Mouse (Mus musculus) midbrain, embryonic 14.5 days (tissue): ENCODE results near the gene Vstm5. TPM values are rescaled to one million over a fixed set of nuclear protein-coding genes. Genes with fewer than 3 reads are reported as not detected.
"Not testable (repeated sequence)": the region's sequence is repeated elsewhere in the genome, so short reads cannot be mapped to it uniquely, and the experiment has no call there.

Experiments
- ATAC-seq: fragments of 200-750 bp; cut with Nextera tagmentation; 2 replicates; pipeline ENCODE4 v1.8.0; 2017; ENCODE audit warnings: moderate number of reproducible peaks, moderate library complexity; ENCODE audit not compliant: low FRiP score, low TSS enrichment
- DNase-seq: peaks from one replicate; pipeline ENCODE4 v3.0.0-alpha.2; 2015
- H3K27ac ChIP-seq: fragments of 300-500 bp; sonication (generic); replicated peaks from 2 replicates; pipeline ENCODE4 v1.5.1; 2014; ENCODE audit warnings: mild to moderate bottlenecking, low read depth, low read length, moderate library complexity
- H3K27me3 ChIP-seq: fragments of 300-500 bp; sonication (generic); 2 replicates; pipeline ENCODE4 v1.6.1; 2014; ENCODE audit warnings: low read length, control low read depth, mixed read lengths; ENCODE audit not compliant: control insufficient read depth, insufficient read depth
- H3K36me3 ChIP-seq: fragments of 300-500 bp; sonication (generic); 2 replicates; pipeline ENCODE4 v1.6.1; 2014; ENCODE audit warnings: low read length, control low read depth; ENCODE audit not compliant: control insufficient read depth, insufficient read depth
- H3K4me1 ChIP-seq: fragments of 300-500 bp; sonication (generic); 2 replicates; pipeline ENCODE4 v1.6.1; 2014; ENCODE audit warnings: mild to moderate bottlenecking, antibody characterized with exemption, low read length, control low read depth; ENCODE audit not compliant: control insufficient read depth, insufficient read depth
- H3K4me2 ChIP-seq: fragments of 300-500 bp; sonication (generic); 2 replicates; pipeline ENCODE4 v1.6.1; 2014; ENCODE audit warnings: mild to moderate bottlenecking, low read length, moderate library complexity
- H3K4me3 ChIP-seq: fragments of 300-500 bp; sonication (generic); replicated peaks from 2 replicates; pipeline ENCODE4 v1.5.1; 2014; ENCODE audit warnings: low read depth, low read length
- H3K9ac ChIP-seq: fragments of 300-500 bp; sonication (generic); replicated peaks from 2 replicates; pipeline ENCODE4 v1.6.1; 2014; ENCODE audit warnings: mild to moderate bottlenecking, low read length, moderate library complexity
- H3K9me3 ChIP-seq: fragments of 300-500 bp; sonication (generic); 2 replicates; pipeline ENCODE4 v1.6.1; 2016; ENCODE audit warnings: low read length, control low read depth, mixed read lengths; ENCODE audit not compliant: control insufficient read depth
- WGBS: fragments of 180-500 bp; shearing (Covaris S2); extraction: QIAGEN DNeasy Blood & Tissue Kit; methylation state at CpG from one replicate; pipeline ENCODE4 v1.1.7; 2014; 5-methylcytosine and 5-hydroxymethylcytosine counted together
- polyA plus RNA-seq: library from polyadenylated mRNA; unstranded; fragments of >200 nt; fragmentation: Nextera tagmentation; extraction: Ambion mirVana; gene quantifications from 2 replicates; pipeline ENCODE4 v1.2.1, GENCODE M21; 2014

The Vstm5 gene
- polyA plus RNA-seq, 1 experiment from 2014 or later = 19.8 TPM

DNA sequence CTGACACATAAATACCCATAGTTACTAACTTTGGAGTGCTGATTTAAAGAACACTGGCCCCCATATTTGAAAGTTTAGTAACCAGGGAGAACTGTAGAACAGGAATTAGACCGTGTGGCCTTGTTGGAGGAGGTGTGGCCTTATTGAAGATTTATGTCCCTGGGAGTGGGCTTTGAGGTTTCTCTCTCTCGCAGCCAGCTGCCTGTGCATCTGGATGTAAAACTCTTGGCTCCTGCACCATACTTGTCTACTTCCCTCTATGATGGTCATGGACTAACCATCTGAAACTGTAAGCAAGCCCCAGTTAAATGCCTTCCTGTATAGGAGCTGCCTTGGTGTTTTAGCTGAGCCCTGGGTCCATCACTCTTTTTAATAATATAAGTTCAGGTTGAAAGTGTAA, 59.6 kb downstream of the Vstm5 start:
- no peak for DNase-seq
- H3K4me1 ChIP-seq = no peaks in the 10 kb centered on the region
- H3K27ac ChIP-seq = no peak overlapping the region
- no peaks in the 10 kb centered on the region for H3K9me3 ChIP-seq
- H3K27me3 ChIP-seq = no peaks in the 10 kb centered on the region
- H3K36me3 ChIP-seq = peaks cover 10% of the 10 kb centered on the region; the same call in 1 of the 2 replicates
- WGBS = 71% methylated on average over 2 of the region's 2 CpGs
- no peak overlapping the region for H3K4me3 ChIP-seq
- no peak overlapping the region for H3K9ac ChIP-seq
- no peak for ATAC-seq
- H3K4me2 ChIP-seq = no peak overlapping the region

DNA sequence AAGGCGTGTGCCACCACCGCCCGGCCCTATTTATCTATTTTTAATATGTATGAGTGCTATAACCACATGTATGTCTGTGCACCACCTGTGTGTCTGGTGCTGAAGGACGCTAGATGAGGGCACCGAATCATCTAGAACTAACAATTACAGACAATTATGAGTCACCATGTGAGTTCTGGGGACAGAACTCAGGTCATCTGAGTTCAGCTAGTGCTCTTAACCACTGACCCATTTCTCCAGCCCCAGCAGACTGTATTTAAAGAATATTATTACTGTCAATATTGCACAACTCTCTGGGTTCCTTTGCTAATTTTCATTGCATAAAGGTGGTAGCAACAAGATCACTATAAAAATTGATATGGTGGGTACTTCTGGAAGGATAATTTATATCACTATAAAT, 61.2 kb downstream of the Vstm5 start:
- no peak for ATAC-seq
- Histone ChIP-seq H3K27ac (no peak overlapping the region), H3K4me2 (no peak overlapping the region), H3K9ac (no peak overlapping the region), H3K9me3 (no peaks in the 10 kb centered on the region), H3K4me1 (no peaks in the 10 kb centered on the region; the same call in 1 of the 2 replicates), H3K27me3 (no peaks in the 10 kb centered on the region), H3K4me3 (no peak overlapping the region), H3K36me3 (peaks cover 10% of the 10 kb centered on the region; the same call in 1 of the 2 replicates)
- WGBS = 91% methylated on average over 5 of the region's 5 CpGs
- DNase-seq = no peak

DNA sequence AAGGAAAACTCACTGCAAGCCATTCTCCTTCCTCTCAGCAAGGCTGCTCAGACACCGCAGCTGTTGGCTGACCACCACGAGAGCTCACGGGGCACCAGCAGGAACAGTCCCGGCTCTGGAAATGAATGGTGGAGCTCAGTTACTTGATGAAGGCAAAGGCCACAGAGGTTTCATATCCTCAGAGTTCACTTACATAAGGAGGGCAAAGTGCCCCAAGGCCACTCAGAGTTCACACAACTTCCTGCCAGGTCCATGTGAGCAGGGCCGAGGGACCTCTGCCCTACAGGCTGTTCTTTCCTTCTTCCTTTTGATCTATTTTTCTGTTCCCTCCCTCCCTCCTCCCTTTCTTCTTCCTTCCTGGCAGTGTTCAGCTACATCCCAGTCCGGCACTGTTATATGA, 62.6 kb downstream of the Vstm5 start:
- Histone ChIP-seq H3K27me3 (no peaks in the 10 kb centered on the region), H3K4me2 (no peak overlapping the region), H3K4me1 (peaks cover 6% of the 10 kb centered on the region; the same call in 1 of the 2 replicates), H3K27ac (no peak overlapping the region), H3K9ac (no peak overlapping the region), H3K36me3 (0 out of 2 replicates have a peak, but pooled peaks cover 6% of the 10 kb centered on the region), H3K4me3 (no peak overlapping the region), H3K9me3 (no peaks in the 10 kb centered on the region)
- DNase-seq (no peak), ATAC-seq (no peak)
- WGBS = 57% methylated on average over 6 of the region's 6 CpGs

DNA sequence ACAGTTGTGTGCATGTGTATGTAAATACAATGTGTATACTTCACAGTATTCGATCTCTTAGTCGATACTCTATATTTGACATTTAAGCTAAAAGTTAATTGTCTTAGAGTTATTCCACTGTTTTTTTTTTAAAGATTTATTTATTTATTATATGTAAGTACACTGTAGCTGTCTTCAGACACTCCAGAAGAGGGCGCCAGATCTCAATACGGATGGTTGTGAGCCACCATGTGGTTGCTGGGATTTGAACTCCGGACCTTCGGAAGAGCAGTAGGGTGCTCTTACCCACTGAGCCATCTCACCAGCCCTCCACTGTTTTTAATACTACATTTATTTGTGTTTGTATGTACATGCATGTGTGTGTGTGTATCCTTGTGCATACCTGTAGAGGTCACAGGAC, 63.2 kb downstream of the Vstm5 start:
- H3K36me3 ChIP-seq, ATAC-seq, H3K9me3 ChIP-seq, H3K9ac ChIP-seq, H3K27ac ChIP-seq, H3K4me2 ChIP-seq, H3K27me3 ChIP-seq, DNase-seq, H3K4me3 ChIP-seq: not testable (repeated sequence)
- 85% methylated on average over 6 of the region's 6 CpGs for WGBS
- H3K4me1 ChIP-seq = peaks cover 10% of the 10 kb centered on the region

DNA sequence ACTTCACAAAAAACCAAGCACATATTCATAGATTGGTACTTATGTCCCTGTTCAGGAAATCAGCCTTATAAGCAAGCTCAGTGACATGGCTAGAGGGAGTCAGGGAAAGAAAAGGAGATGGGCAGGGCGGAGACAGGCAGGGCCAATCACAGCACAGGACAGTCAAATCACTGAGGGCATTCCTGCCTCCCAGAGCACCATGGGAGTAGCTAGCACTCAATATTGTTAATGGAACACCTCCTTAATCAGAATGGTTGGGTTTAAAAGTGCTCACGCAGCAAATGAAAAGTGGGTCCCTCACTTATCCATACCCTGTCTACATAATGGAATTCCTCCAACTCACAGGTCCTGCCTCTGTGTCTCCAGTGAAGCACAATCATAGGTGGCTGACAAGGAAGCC, 64.0 kb downstream of the Vstm5 start:
- H3K27me3 ChIP-seq = no peaks in the 10 kb centered on the region
- no peak overlapping the region for H3K9ac ChIP-seq
- no peaks in the 10 kb centered on the region for H3K9me3 ChIP-seq
- H3K4me2 ChIP-seq = no peak overlapping the region
- H3K36me3 ChIP-seq = no peaks in the 10 kb centered on the region
- peaks cover 19% of the 10 kb centered on the region for H3K4me1 ChIP-seq
- H3K27ac ChIP-seq = no peak overlapping the region
- ATAC-seq = no peak
- H3K4me3 ChIP-seq = no peak overlapping the region
- WGBS = 73% methylated on average over 2 of the region's 2 CpGs
- DNase-seq = no peak

DNA sequence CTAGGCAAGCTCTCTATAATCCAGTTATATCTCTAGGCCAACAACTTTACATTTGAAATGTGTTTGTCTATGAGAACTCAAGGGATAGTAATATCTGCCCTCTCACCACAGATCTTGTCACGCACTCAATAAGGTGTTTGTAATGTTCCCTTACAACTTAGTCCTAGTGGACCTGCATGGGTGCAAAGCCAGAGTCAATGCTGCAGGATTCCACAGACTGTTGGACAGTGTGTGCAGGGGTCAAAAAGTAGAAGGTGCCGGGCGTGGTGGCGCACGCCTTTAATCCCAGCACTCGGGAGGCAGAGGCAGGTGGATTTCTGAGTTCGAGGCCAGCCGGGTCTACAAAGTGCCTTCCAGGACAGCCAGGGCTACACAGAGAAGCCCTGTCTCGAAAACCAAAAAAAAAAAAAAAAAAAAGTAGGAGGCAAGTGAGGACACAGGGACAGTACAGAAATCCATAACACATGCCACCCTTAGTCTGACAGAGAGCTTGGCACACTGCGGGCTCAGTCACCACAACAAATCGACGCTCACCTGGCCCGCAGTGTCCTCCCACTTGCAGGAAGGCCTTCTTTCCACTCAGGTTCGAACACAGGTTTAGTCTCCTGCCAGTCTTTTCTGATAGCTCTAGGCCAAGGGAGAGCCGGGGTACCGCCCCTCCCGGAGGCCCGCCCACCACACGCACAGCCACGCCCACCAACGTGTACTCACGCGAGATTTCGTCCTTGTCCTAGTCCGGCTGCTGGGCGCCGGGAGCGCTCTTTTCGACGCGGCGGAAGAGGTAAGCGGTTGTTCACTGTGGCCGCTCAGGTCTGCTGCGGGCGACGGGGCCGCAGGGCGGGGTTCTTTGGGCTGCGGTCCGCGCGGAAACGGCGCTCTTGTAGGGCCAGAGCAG, 66.9 kb downstream of the Vstm5 start, which contains the start of gene Taf1d:
Gene Taf1d, plus strand, starts transcription at position 712 of the 895 bp plus-strand sequence.
- ATAC-seq (peak; percentile 98), DNase-seq (peak; percentile 97)
- Histone ChIP-seq H3K4me2 (peak within 1 kb of the TSS; percentile 90), H3K27me3 (no peaks in the 10 kb centered on the region), H3K27ac (peak within 1 kb of the TSS; percentile 91), H3K4me3 (peak within 1 kb of the TSS; percentile 86), H3K9me3 (no peaks in the 10 kb centered on the region), H3K36me3 (peaks cover 24% of the 10 kb centered on the region), H3K9ac (peak within 1 kb of the TSS; percentile 88), H3K4me1 (peaks cover 30% of the 10 kb centered on the region)
- 13% methylated on average over 45 of the region's 45 CpGs for WGBS

DNA sequence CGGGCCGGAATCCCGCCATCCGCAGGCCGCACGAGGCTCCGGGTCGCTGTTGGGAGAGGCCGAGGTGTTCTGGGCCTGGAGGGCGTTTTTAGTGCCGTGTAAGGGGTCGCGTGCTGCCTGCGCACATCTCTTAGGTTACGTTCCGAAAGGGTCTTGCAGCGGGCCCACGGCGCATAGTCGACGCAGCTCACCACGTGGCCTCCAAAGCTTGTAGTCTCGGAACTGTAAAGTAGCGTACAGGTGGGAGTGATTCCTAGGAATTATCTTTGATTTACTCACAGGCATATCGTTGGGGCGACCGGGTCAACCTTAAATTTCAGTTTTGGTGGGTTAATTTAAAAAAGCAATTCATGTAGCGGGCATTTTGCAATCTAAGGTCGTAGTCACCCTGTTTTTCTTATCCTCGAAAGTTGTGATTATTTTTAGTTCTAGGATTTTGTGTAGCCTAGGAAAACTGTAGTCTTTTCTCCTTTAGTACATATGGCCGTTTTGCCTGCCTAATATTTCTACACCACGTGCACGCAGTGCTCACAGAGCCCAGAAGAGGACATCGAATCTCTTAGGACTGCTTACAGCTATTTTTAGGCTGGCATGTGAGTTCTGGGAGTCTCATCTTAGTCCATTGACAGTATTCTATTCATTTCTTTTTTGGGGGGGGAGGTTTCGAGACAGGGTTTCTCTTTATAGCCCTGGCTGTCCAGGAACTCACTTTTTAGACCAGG, 67.7 kb downstream of the Vstm5 start, which contains the start of gene 4931406C07Rik:
Gene 4931406C07Rik, minus strand, starts transcription at position 51 of the 722 bp plus-strand sequence.
- peak; percentile 73 for DNase-seq
- Histone ChIP-seq H3K4me2 (peak within 1 kb of the TSS; percentile 90), H3K4me1 (peaks cover 30% of the 10 kb centered on the region), H3K36me3 (peaks cover 31% of the 10 kb centered on the region), H3K9ac (peak within 1 kb of the TSS; percentile 88), H3K4me3 (peak within 1 kb of the TSS; percentile 86), H3K9me3 (no peaks in the 10 kb centered on the region), H3K27ac (peak within 1 kb of the TSS; percentile 91), H3K27me3 (no peaks in the 10 kb centered on the region)
- WGBS = under 1% methylated on average over 35 of the region's 35 CpGs
- peak; percentile 88 for ATAC-seq

DNA sequence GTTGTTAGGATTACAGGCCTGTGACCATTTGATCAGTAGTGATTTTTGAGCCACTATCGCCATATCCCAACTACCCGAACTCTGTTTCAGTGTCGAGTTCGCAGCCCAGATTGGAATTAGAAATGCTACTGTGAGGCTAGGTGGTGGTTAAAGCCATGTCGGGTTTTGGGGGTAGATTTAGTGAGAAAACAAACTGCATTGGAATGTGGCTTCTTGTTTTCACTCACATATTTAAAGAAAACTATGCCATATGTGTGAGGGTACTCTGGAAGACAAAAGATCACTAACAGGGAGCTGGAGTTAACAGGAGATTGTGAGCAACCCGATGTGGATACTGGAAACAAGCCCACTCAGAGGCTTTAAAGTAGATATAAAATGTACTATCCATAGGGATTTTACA, 68.4 kb downstream of the Vstm5 start:
- peaks cover 30% of the 10 kb centered on the region for H3K4me1 ChIP-seq
- H3K9ac ChIP-seq = peak overlapping the region; percentile 88; the same call in 1 of the 2 replicates
- 10% methylated on average over 6 of the region's 6 CpGs for WGBS
- H3K4me3 ChIP-seq = peak overlapping the region; percentile 86
- H3K36me3 ChIP-seq = peaks cover 38% of the 10 kb centered on the region
- DNase-seq = no peak
- H3K27ac ChIP-seq = no peak overlapping the region
- no peaks in the 10 kb centered on the region for H3K27me3 ChIP-seq
- no peak for ATAC-seq
- H3K9me3 ChIP-seq = no peaks in the 10 kb centered on the region
- peak overlapping the region; percentile 90 for H3K4me2 ChIP-seq
